Mouse (Mus musculus) kidney, embryonic 16.5 days (tissue): ENCODE results near the gene Gm14190. TPM values are rescaled to one million over a fixed set of nuclear protein-coding genes. Genes with fewer than 3 reads are reported as not detected.
"Not testable (repeated sequence)": the region's sequence is repeated elsewhere in the genome, so short reads cannot be mapped to it uniquely, and the experiment has no call there.

Source experiments
- ATAC-seq: fragments of 200-750 bp; cut with Nextera tagmentation; 2 replicates; pipeline ENCODE4 v1.8.0; 2017; ENCODE audit warnings: moderate TSS enrichment; ENCODE audit not compliant: low FRiP score, low TSS enrichment
- H3K27ac ChIP-seq: fragments of 300-500 bp; sonication (generic); 2 replicates; pipeline ENCODE4 v1.5.1; 2014; ENCODE audit warnings: low read length
- H3K27me3 ChIP-seq: fragments of 300-500 bp; sonication (generic); 2 replicates; pipeline ENCODE4 v1.6.1; 2014; ENCODE audit warnings: low read length, control low read depth, mixed read lengths; ENCODE audit not compliant: insufficient read depth
- H3K36me3 ChIP-seq: fragments of 300-500 bp; sonication (generic); 2 replicates; pipeline ENCODE4 v1.6.1; 2014; ENCODE audit warnings: low read length, control low read depth, mixed read lengths; ENCODE audit not compliant: insufficient read depth
- H3K4me1 ChIP-seq: fragments of 300-500 bp; sonication (generic); 2 replicates; pipeline ENCODE4 v1.6.1; 2014; ENCODE audit warnings: low read length, control low read depth, mixed read lengths; ENCODE audit not compliant: insufficient read depth
- H3K4me2 ChIP-seq: fragments of 300-500 bp; sonication (generic); replicated peaks from 2 replicates; pipeline ENCODE4 v1.6.1; 2014; ENCODE audit warnings: low read depth, low read length
- H3K4me3 ChIP-seq: fragments of 300-500 bp; sonication (generic); 2 replicates; pipeline ENCODE4 v1.5.1; 2014; ENCODE audit warnings: mild to moderate bottlenecking, low read length
- H3K9ac ChIP-seq: fragments of 300-500 bp; sonication (generic); replicated peaks from 2 replicates; pipeline ENCODE4 v1.6.1; 2014; ENCODE audit warnings: low read length
- H3K9me3 ChIP-seq: fragments of 300-500 bp; sonication (generic); 2 replicates; pipeline ENCODE4 v1.6.1; 2016; ENCODE audit warnings: low read length, control low read depth
- WGBS: fragments of 180-500 bp; shearing (Covaris S2); extraction: QIAGEN DNeasy Blood & Tissue Kit; methylation state at CpG from one replicate; pipeline ENCODE4 v1.1.7; 2014; 5-methylcytosine and 5-hydroxymethylcytosine counted together
- polyA plus RNA-seq: library from polyadenylated mRNA; unstranded; fragments of >200 nt; fragmentation: Nextera tagmentation; extraction: Ambion mirVana; gene quantifications from 2 replicates; pipeline ENCODE4 v1.2.1, GENCODE M21; 2015

Gm14190 gene
- polyA plus RNA-seq, 1 experiment from 2014 or later, result not detected

- Histone ChIP-seq H3K27ac (no peak overlapping the region), H3K36me3 (no peaks in the 10 kb centered on the region), H3K9ac (no peak overlapping the region), H3K4me1 (no peaks in the 10 kb centered on the region), H3K9me3 (no peaks in the 10 kb centered on the region), H3K4me3 (no peak overlapping the region), H3K4me2 (no peak overlapping the region), H3K27me3 (no peaks in the 10 kb centered on the region)
- no peak for ATAC-seq
- WGBS, result 32% methylated on average over 5 of the region's 5 CpGs
Observed at GRCm38 (mm10) chr11:99657051-99657450, 33.5 kb downstream of the Gm14190 start.

- H3K4me1 ChIP-seq, result no peaks in the 10 kb centered on the region
- H3K9me3 ChIP-seq, result no peaks in the 10 kb centered on the region
- 69% methylated on average over 2 of the region's 2 CpGs for WGBS
- no peak for ATAC-seq
- no peak within 1 kb of the TSS for H3K4me3 ChIP-seq
- H3K4me2 ChIP-seq, result no peak within 1 kb of the TSS
- H3K27me3 ChIP-seq, result no peaks in the 10 kb centered on the region
- H3K27ac ChIP-seq, result no peak within 1 kb of the TSS
- H3K36me3 ChIP-seq, result no peaks in the 10 kb centered on the region
- H3K9ac ChIP-seq, result no peak within 1 kb of the TSS
Observed at GRCm38 (mm10) chr11:99650136-99650535, 40.4 kb downstream of the Gm14190 start, which contains the start of gene Gm11555. TSS of gene Gm11555 (minus strand) at chr11:99650236.

- H3K4me1 ChIP-seq, result no peaks in the 10 kb centered on the region
- ATAC-seq, result no peak
- 80% methylated on average over 15 of the region's 15 CpGs for WGBS
- no peaks in the 10 kb centered on the region for H3K27me3 ChIP-seq
- H3K36me3 ChIP-seq, result no peaks in the 10 kb centered on the region
- H3K4me2 ChIP-seq, result no peak overlapping the region
- no peak overlapping the region for H3K27ac ChIP-seq
- no peak overlapping the region for H3K9ac ChIP-seq
- no peaks in the 10 kb centered on the region for H3K9me3 ChIP-seq
- no peak overlapping the region for H3K4me3 ChIP-seq
Observed at GRCm38 (mm10) chr11:99646444-99646843, 44.1 kb downstream of the Gm14190 start.

- Histone ChIP-seq H3K27ac (no peak overlapping the region), H3K4me3 (no peak overlapping the region), H3K4me2 (no peak overlapping the region), H3K9me3 (no peaks in the 10 kb centered on the region), H3K4me1 (no peaks in the 10 kb centered on the region), H3K36me3 (no peaks in the 10 kb centered on the region), H3K9ac (no peak overlapping the region), H3K27me3 (no peaks in the 10 kb centered on the region)
- WGBS, result 79% methylated on average over 3 of the region's 3 CpGs
- no peak for ATAC-seq
Observed at GRCm38 (mm10) chr11:99644351-99644750, 46.2 kb downstream of the Gm14190 start.

- 84% methylated on average over 9 of the region's 9 CpGs for WGBS
- H3K9ac ChIP-seq, H3K27ac ChIP-seq, H3K4me3 ChIP-seq, H3K9me3 ChIP-seq, H3K27me3 ChIP-seq, ATAC-seq, H3K4me2 ChIP-seq, H3K4me1 ChIP-seq, H3K36me3 ChIP-seq: not testable (repeated sequence)
Observed at GRCm38 (mm10) chr11:99643635-99644139, 46.9 kb downstream of the Gm14190 start, which contains the start of gene Krtap4-7. TSS of gene Krtap4-7 (minus strand) at chr11:99644089.

GRCm38 (mm10) chr11:99640926-99641325 lies 49.6 kb downstream of the Gm14190 start:
- H3K27me3 ChIP-seq, result no peaks in the 10 kb centered on the region
- H3K4me3 ChIP-seq, result no peak overlapping the region
- H3K9ac ChIP-seq, result no peak overlapping the region
- no peaks in the 10 kb centered on the region for H3K4me1 ChIP-seq
- ATAC-seq, result no peak
- H3K4me2 ChIP-seq, result no peak overlapping the region
- no peaks in the 10 kb centered on the region for H3K36me3 ChIP-seq
- H3K27ac ChIP-seq, result no peak overlapping the region
- WGBS, result 42% methylated on average over 1 of the region's 1 CpGs
- no peaks in the 10 kb centered on the region for H3K9me3 ChIP-seq

Other genes with a start within 250 kb of the Gm14190 start
- gene Krt23, start 197.6 kb downstream of the Gm14190 start, polyA plus RNA-seq, result 22.2 and 22.3 TPM in 2 replicates
- 0.21 and 0.60 TPM in 2 replicates for gene Krt39, start 169.4 kb downstream of the Gm14190 start, polyA plus RNA-seq
- not detected in 2 replicates for gene Krt40, start 147.6 kb downstream of the Gm14190 start, polyA plus RNA-seq
- not detected in 2 replicates for gene Krtap3-3, start 139.9 kb downstream of the Gm14190 start, polyA plus RNA-seq
- not detected in 2 replicates for gene Krtap3-2, start 133.9 kb downstream of the Gm14190 start, polyA plus RNA-seq
- gene Gm11939, start 131.3 kb downstream of the Gm14190 start, polyA plus RNA-seq, result not detected in 2 replicates
- gene Krtap3-1, start 124.1 kb downstream of the Gm14190 start, polyA plus RNA-seq, result not detected in 2 replicates
- gene Krtap1-5, start 109.7 kb downstream of the Gm14190 start, polyA plus RNA-seq, result not detected in 2 replicates
- gene Krtap1-4, start 107.1 kb downstream of the Gm14190 start, polyA plus RNA-seq, result not detected in 2 replicates
- not detected in 2 replicates for gene Krtap1-3, start 99.4 kb downstream of the Gm14190 start, polyA plus RNA-seq
- gene Krtap9-3, start 92.6 kb downstream of the Gm14190 start, polyA plus RNA-seq, result not detected in 2 replicates
- gene Gm11938, start 87.4 kb downstream of the Gm14190 start, polyA plus RNA-seq, result not detected in 2 replicates
- not detected in 2 replicates for gene Gm11937, start 80.6 kb downstream of the Gm14190 start, polyA plus RNA-seq
- not detected in 2 replicates for gene Krtap2-4, start 75.9 kb downstream of the Gm14190 start, polyA plus RNA-seq
- not detected in 2 replicates for gene Gm11562, start 70.3 kb downstream of the Gm14190 start, polyA plus RNA-seq
- gene Krtap4-1, start 62.5 kb downstream of the Gm14190 start, polyA plus RNA-seq, result not detected in 2 replicates
- gene Krtap4-2, start 55.7 kb downstream of the Gm14190 start, polyA plus RNA-seq, result not detected in 2 replicates
- not detected in 2 replicates for gene Krtap4-7, start 46.7 kb downstream of the Gm14190 start, polyA plus RNA-seq
- gene Gm11555, start 40.5 kb downstream of the Gm14190 start, polyA plus RNA-seq, result not detected in 2 replicates
- not detected in 2 replicates for gene Gm11563, start 31.8 kb downstream of the Gm14190 start, polyA plus RNA-seq
- not detected in 2 replicates for gene Krtap4-6, start 24.8 kb downstream of the Gm14190 start, polyA plus RNA-seq
- gene Gm14180, start 43.5 kb upstream of the Gm14190 start, polyA plus RNA-seq, result not detected in 2 replicates
- gene Gm11595, start 82.2 kb upstream of the Gm14190 start, polyA plus RNA-seq, result not detected in 2 replicates
- not detected in 2 replicates for gene Krtap4-8, start 90.0 kb upstream of the Gm14190 start, polyA plus RNA-seq
- not detected in 2 replicates for gene Krtap4-9, start 94.5 kb upstream of the Gm14190 start, polyA plus RNA-seq
- not detected in 2 replicates for gene Gm11596, start 102.7 kb upstream of the Gm14190 start, polyA plus RNA-seq
- gene Gm11569, start 108.2 kb upstream of the Gm14190 start, polyA plus RNA-seq, result not detected in 2 replicates
- gene Gm11554, start 113.7 kb upstream of the Gm14190 start, polyA plus RNA-seq, result not detected in 2 replicates
- not detected in 2 replicates for gene Krtap4-13, start 119.2 kb upstream of the Gm14190 start, polyA plus RNA-seq
- gene Gm11564, start 124.9 kb upstream of the Gm14190 start, polyA plus RNA-seq, result not detected in 2 replicates
- gene 2300003K06Rik, start 147.3 kb upstream of the Gm14190 start, polyA plus RNA-seq, result not detected in 2 replicates
- gene Krtap4-16, start 160.9 kb upstream of the Gm14190 start, polyA plus RNA-seq, result not detected in 2 replicates
- not detected in 2 replicates for gene Gm11568, start 167.2 kb upstream of the Gm14190 start, polyA plus RNA-seq
- not detected in 2 replicates for gene Gm11559, start 173.7 kb upstream of the Gm14190 start, polyA plus RNA-seq
- not detected in 2 replicates for gene Krtap9-1, start 182.6 kb upstream of the Gm14190 start, polyA plus RNA-seq
- not detected in 2 replicates for gene Gm11567, start 188.4 kb upstream of the Gm14190 start, polyA plus RNA-seq
- not detected in 2 replicates for gene Krtap31-1, start 217.2 kb upstream of the Gm14190 start, polyA plus RNA-seq
- gene Gm11565, start 224.0 kb upstream of the Gm14190 start, polyA plus RNA-seq, result not detected in 2 replicates
- not detected in 2 replicates for gene Krtap31-2, start 245.6 kb upstream of the Gm14190 start, polyA plus RNA-seq